8 mouse cellular contexts compared by ENCODE assay signal in genomic region chr6:131421572-131421971, GRCm38 (mm10). TPM values are rescaled to one million over a fixed set of nuclear protein-coding genes. Genes with fewer than 3 reads are reported as not detected.
DNase-seq lines count a peak whose midpoint lies in the region; ATAC-seq and TF ChIP-seq lines count a peak whose summit lies in the region.

No protein-coding gene starts in this region.

- DNase-seq in gastrocnemius, postnatal 10 days = peak; percentile 14
- no peak for DNase-seq in gastrocnemius, postnatal 4 days (ENCODE audit: low spot score in 2 of 2)
- DNase-seq in B cell, adult 2 months = peak; percentile 14 to 23
- peak; percentile 33 for DNase-seq in adrenal gland, adult 2 months
- DNase-seq in heart, postnatal 36 days = peak; percentile 17 to 28
- peak; percentile 31 for DNase-seq in lung, embryonic 14.5 days
- no peak for DNase-seq in left cerebral cortex, postnatal 36 days (ENCODE audit: low spot score in 2 of 2)
- no peak for DNase-seq in urinary bladder, adult 2 months (ENCODE audit: low spot score)

- no peaks in the 10 kb centered on the region for H3K27me3 ChIP-seq in lung, embryonic 14.5 days (ENCODE audit: insufficient read depth, low read length)

- no peaks in the 10 kb centered on the region for H3K4me1 ChIP-seq in lung, embryonic 14.5 days (ENCODE audit: insufficient read depth)

- no peak overlapping the region for H3K27ac ChIP-seq in lung, embryonic 14.5 days (ENCODE audit: low read depth)

- WGBS in lung, embryonic 14.5 days = 67% methylated on average over 3 of the region's 3 CpGs

- no peak overlapping the region for H3K4me3 ChIP-seq in lung, embryonic 14.5 days (ENCODE audit: low read depth, low read length)

- no peaks in the 10 kb centered on the region for H3K36me3 ChIP-seq in lung, embryonic 14.5 days (ENCODE audit: insufficient read depth)

- ATAC-seq in lung, embryonic 14.5 days (ENCODE audit: insufficient read depth) = no peak

- intact Hi-C loops in heart, postnatal 36 days (cut with DNase I) = loop anchor here (1.0 to 2.0 kb wide), 2 partner anchors 54 to 129 kb away; partner anchors contain the start of gene Magohb
- intact Hi-C loops in left cerebral cortex, postnatal 36 days (cut with DNase I) = no loop called here

- TF ChIP-seq CTCF in lung, embryonic 14.5 days (IDR thresholded peaks at IDR 0.05; ENCODE audit: low read depth) = peak; percentile 61

- H3K9me3 ChIP-seq in lung, embryonic 14.5 days (ENCODE audit: low read depth, low read length) = no peaks in the 10 kb centered on the region

- H3K4me2 ChIP-seq in lung, embryonic 14.5 days = no peak overlapping the region

- H3K9ac ChIP-seq in lung, embryonic 14.5 days = no peak overlapping the region

RNA-seq across cellular contexts. Expression of gene Ybx3, which starts 33.3 kb away (rescaled TPM):
- total RNA-seq in gastrocnemius, postnatal 10 days (2021) = 100 to 1,000 TPM; 642 to 665 TPM
- total RNA-seq in gastrocnemius, postnatal 4 days (2021) = 100 to 1,000 TPM; 475 to 482 TPM
- 100 to 1,000 TPM; 187 to 267 TPM for total RNA-seq in adrenal gland, adult 2 months (2021)
- 60.1 and 184 TPM in 2 replicates for polyA plus RNA-seq in adrenal gland, adult 2 months (2012; rRNA removed)
- 100 to 1,000 TPM; 242 to 252 TPM for total RNA-seq in heart, postnatal 36 days (2021)
- polyA plus RNA-seq in lung, embryonic 14.5 days (2014; fragmentation: Nextera tagmentation; extraction: Ambion mirVana) = 59.1 and 65.1 TPM in 2 replicates
- 10 to 100 TPM; 40.9 to 44.5 TPM for total RNA-seq in left cerebral cortex, postnatal 36 days (2021)
- polyA plus RNA-seq in urinary bladder, adult 2 months (2012; rRNA removed) = 177 and 227 TPM in 2 replicates

Comparison
In these comparisons a context has a peak if more than half of its experiments do, and no peak if none do; other contexts are left out.
1. DNase-seq: peak in gastrocnemius, postnatal 10 days (single experiment), B cell, adult 2 months (2 of 2), adrenal gland, adult 2 months (single experiment), heart, postnatal 36 days (2 of 2) and lung, embryonic 14.5 days (single experiment); none in gastrocnemius, postnatal 4 days (0 of 2), left cerebral cortex, postnatal 36 days (0 of 2) and urinary bladder, adult 2 months (single experiment).
2. RNA of gene Ybx3, which starts 33.3 kb away (total RNA-seq): 642 to 665 TPM in gastrocnemius, postnatal 10 days, 475 to 482 TPM in gastrocnemius, postnatal 4 days, 187 to 267 TPM in adrenal gland, adult 2 months and 242 to 252 TPM in heart, postnatal 36 days; 40.9 to 44.5 TPM in left cerebral cortex, postnatal 36 days; every median in the first group is over 4 times any median in the second.